Mouse (Mus musculus): ENCODE measurements at regions not wholly inside any gene's neighbourhood (a gene's known extent, or its start where the extent isn't known, plus 50 kb on each side); places are given as distances from the start of the nearest gene placed in this dataset.

DNA sequence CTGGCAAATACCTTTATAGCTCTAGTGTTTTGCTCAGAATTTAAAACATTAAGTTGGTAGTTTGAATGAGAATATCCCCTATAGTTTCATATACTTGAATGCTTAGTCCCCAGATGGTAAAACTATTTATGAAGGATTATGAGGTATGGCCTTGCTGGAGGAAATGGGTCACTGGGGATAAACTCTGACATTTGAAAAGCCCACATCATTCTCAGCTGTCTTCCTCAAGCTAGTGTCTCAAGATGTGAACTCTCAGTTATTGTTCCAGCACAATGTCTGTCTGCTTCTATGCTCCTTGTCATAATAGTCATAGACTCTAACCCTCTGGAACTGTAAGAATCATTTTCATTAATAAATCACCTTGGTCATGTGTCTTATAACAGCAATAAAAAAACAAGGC lies 2004.1 kb upstream of the Gm8797 start:
- in situ Hi-C loops (cut with MboI, MseI) = no loop called here

- in situ Hi-C loops (cut with MboI, MseI) = no loop called here
Measured at GRCm38 (mm10) chr3:3751596-3752251, 1998.9 kb upstream of the Gm8797 start.

GRCm38 (mm10) chr3:3761346-3761745 lies 1989.3 kb upstream of the Gm8797 start:
- in situ Hi-C loops (cut with MboI, MseI) = no loop called here

GRCm38 (mm10) chr3:3784200-3784599 lies 1966.4 kb upstream of the Gm8797 start:
- in situ Hi-C loops (cut with MboI, MseI) = no loop called here

DNA sequence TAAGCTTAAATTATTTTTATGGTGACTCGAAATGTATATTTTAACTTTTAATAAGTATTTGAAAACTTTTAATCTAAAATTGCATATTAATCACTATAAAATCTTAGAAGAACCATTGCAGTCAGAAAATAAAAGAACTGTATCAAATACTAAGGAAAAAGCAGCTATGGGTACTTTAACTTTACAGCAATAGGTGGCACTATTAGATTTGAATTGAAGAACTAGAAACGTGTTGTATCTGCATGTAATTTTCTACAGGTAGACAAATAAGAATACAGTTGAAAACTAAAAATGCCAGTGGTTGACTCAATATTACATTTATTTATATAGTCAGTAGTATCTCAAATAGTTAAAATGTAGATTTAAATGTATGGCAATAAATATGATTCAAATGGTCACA lies 1964.6 kb upstream of the Gm8797 start:
- in situ Hi-C loops (cut with MboI, MseI) = no loop called here

GRCm38 (mm10) chr3:3807821-3808220 lies 1942.8 kb upstream of the Gm8797 start:
- in situ Hi-C loops (cut with MboI, MseI) = no loop called here

- in situ Hi-C loops (cut with MboI, MseI) = loop anchor here in 1 of 2 experiments (10.0 kb wide), 1 partner anchor 1156 kb away; no protein-coding TSS in a partner anchor
Measured at GRCm38 (mm10) chr3:3829020-3829419, 1921.6 kb upstream of the Gm8797 start.

GRCm38 (mm10) chr3:3831411-3832286 lies 1919.0 kb upstream of the Gm8797 start:
- in situ Hi-C loops (cut with MboI, MseI) = no loop called here
